13 mouse cellular contexts compared by ENCODE assay signal in the genomic region with DNA sequence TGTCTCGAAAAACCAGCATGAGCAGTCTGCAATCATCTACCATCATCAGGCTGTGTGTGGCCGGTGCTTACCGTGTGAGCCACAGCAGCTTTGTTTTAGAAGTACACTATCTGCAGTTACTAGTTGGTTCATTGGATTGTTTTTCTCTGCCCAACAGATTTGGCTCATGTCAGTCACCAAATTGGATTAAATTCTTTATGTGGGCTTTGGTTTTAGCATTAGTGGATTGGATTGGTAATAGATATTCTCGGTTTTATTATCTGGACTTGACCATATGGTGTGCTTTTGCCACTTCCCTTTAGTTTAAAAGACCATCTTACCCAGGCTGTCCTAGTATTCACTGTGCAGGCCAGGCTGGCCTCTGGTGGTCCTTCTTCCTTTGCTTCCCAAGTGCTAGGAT. TPM values are rescaled to one million over a fixed set of nuclear protein-coding genes. Genes with fewer than 3 reads are reported as not detected.
DNase-seq lines count a peak whose midpoint lies in the region; ATAC-seq and TF ChIP-seq lines count a peak whose summit lies in the region.
"Had no signal": no experiment of that assay in that cellular context is flagged by ENCODE, and none has a peak within 500 bp of the region (broad histone marks: within the 10 kb centered on the region; RNA-seq: fewer than 3 reads in every experiment).

No protein-coding gene starts in this region.

- no peaks in the 10 kb centered on the region for H3K36me3 ChIP-seq in liver, embryonic 13.5 days
- 0 out of 2 replicates have a peak, but pooled peaks cover 9% of the 10 kb centered on the region for H3K36me3 ChIP-seq in liver, embryonic 12.5 days
- H3K36me3 ChIP-seq in hindbrain, embryonic 14.5 days (replicated peaks; ENCODE audit: control insufficient read depth, insufficient read depth): no peaks in the 10 kb centered on the region
- H3K36me3 ChIP-seq in midbrain, embryonic 14.5 days (ENCODE audit: control insufficient read depth, insufficient read depth, low read length): no peaks in the 10 kb centered on the region
- H3K36me3 ChIP-seq in small intestine, adult 2 months (ENCODE audit: control insufficient read depth, insufficient read depth, low read length): peaks cover 1% of the 10 kb centered on the region; the same call in 1 of the 2 replicates

- WGBS in liver, embryonic 13.5 days (ENCODE audit: insufficient replicate concordance): 32% methylated on average over 4 of the region's 4 CpGs
- 40% methylated on average over 4 of the region's 4 CpGs for WGBS in liver, embryonic 12.5 days (ENCODE audit: insufficient replicate concordance)
- WGBS in hindbrain, embryonic 14.5 days: 71% methylated on average over 4 of the region's 4 CpGs
- WGBS in midbrain, embryonic 14.5 days: 64% methylated on average over 4 of the region's 4 CpGs
- 31% methylated on average over 4 of the region's 4 CpGs for WGBS in small intestine, adult 2 months

- ATAC-seq in liver, embryonic 13.5 days (ENCODE audit: low read depth): no peak
- no peak for ATAC-seq in liver, embryonic 12.5 days
- no peak for ATAC-seq in hindbrain, embryonic 14.5 days (ENCODE audit: low FRiP score)
- ATAC-seq in midbrain, embryonic 14.5 days (ENCODE audit: low FRiP score, low TSS enrichment): no peak

- no peak for DNase-seq in liver, embryonic 13.5 days
- DNase-seq in hindbrain, embryonic 14.5 days (ENCODE audit: low spot score): no peak
- no peak for DNase-seq in midbrain, embryonic 14.5 days
- DNase-seq in adrenal gland, adult (ENCODE audit: inconsistent age in 2 of 2, low spot score in 1 of 2): no peak
- DNase-seq in embryo, embryonic 10 days (ENCODE audit: low spot score): no peak
- DNase-seq: adrenal gland, postnatal 25 days; kidney, postnatal 36 days; lung, adult 18-20 months had no signal

- no peaks in the 10 kb centered on the region for H3K27me3 ChIP-seq in liver, embryonic 13.5 days
- H3K27me3 ChIP-seq in liver, embryonic 12.5 days (replicated peaks): no peaks in the 10 kb centered on the region
- H3K27me3 ChIP-seq in hindbrain, embryonic 14.5 days (ENCODE audit: control insufficient read depth, insufficient read depth, low read length): no peaks in the 10 kb centered on the region
- no peaks in the 10 kb centered on the region for H3K27me3 ChIP-seq in midbrain, embryonic 14.5 days (ENCODE audit: control insufficient read depth, insufficient read depth, low read length)
- no peaks in the 10 kb centered on the region for H3K27me3 ChIP-seq in small intestine, adult 2 months (ENCODE audit: control insufficient read depth, insufficient read depth, low read length)
- H3K27me3 ChIP-seq: limb, embryonic 12.5 days had no signal

- H3K4me2 ChIP-seq in liver, embryonic 13.5 days: peak overlapping the region; percentile 17; the same call in 1 of the 2 replicates
- no peak overlapping the region for H3K4me2 ChIP-seq in liver, embryonic 12.5 days
- H3K4me2 ChIP-seq in hindbrain, embryonic 14.5 days (replicated peaks): peak overlapping the region; percentile 92; the same call in 1 of the 2 replicates
- peak overlapping the region; percentile 65 for H3K4me2 ChIP-seq in midbrain, embryonic 14.5 days (ENCODE audit: low read length)

- TF ChIP-seq CTCF in small intestine, adult 2 months (IDR thresholded peaks at IDR 0.05; ENCODE audit: extremely low read depth, insufficient read length, insufficient replicate concordance, low read depth, low read length): no peak

- no peak for TF ChIP-seq POLR2A in small intestine, adult 2 months (IDR thresholded peaks at IDR 0.05; ENCODE audit: low read depth, low read length)

- no peak overlapping the region; the same call in 1 of the 2 replicates for H3K9ac ChIP-seq in liver, embryonic 13.5 days
- H3K9ac ChIP-seq in liver, embryonic 12.5 days: no peak overlapping the region
- no peak overlapping the region for H3K9ac ChIP-seq in hindbrain, embryonic 14.5 days
- no peak overlapping the region for H3K9ac ChIP-seq in midbrain, embryonic 14.5 days (replicated peaks; ENCODE audit: low read length)
- H3K9ac ChIP-seq: limb, embryonic 12.5 days had no signal

- no peaks in the 10 kb centered on the region for H3K9me3 ChIP-seq in liver, embryonic 13.5 days (replicated peaks)
- no peaks in the 10 kb centered on the region for H3K9me3 ChIP-seq in liver, embryonic 12.5 days (replicated peaks)
- H3K9me3 ChIP-seq in hindbrain, embryonic 14.5 days (ENCODE audit: control insufficient read depth, low read length): no peaks in the 10 kb centered on the region
- H3K9me3 ChIP-seq in midbrain, embryonic 14.5 days (ENCODE audit: control insufficient read depth, low read length): no peaks in the 10 kb centered on the region
- H3K9me3 ChIP-seq: heart, embryonic 10.5 days; limb, embryonic 12.5 days had no signal

- no peak overlapping the region for H3K27ac ChIP-seq in liver, embryonic 13.5 days
- no peak overlapping the region for H3K27ac ChIP-seq in liver, embryonic 12.5 days
- H3K27ac ChIP-seq in hindbrain, embryonic 14.5 days: no peak overlapping the region
- H3K27ac ChIP-seq in midbrain, embryonic 14.5 days (replicated peaks; ENCODE audit: low read depth, low read length): no peak overlapping the region
- H3K27ac ChIP-seq in small intestine, adult 2 months (ENCODE audit: insufficient read depth, low read depth, low read length): no peak overlapping the region
- H3K27ac ChIP-seq: heart, embryonic 10.5 days; limb, embryonic 12.5 days had no signal

- H3K4me1 ChIP-seq in liver, embryonic 13.5 days (replicated peaks): peaks cover 63% of the 10 kb centered on the region
- peaks cover 57% of the 10 kb centered on the region for H3K4me1 ChIP-seq in liver, embryonic 12.5 days
- peaks cover 44% of the 10 kb centered on the region for H3K4me1 ChIP-seq in hindbrain, embryonic 14.5 days (replicated peaks; ENCODE audit: control insufficient read depth, insufficient read depth, low read length)
- H3K4me1 ChIP-seq in midbrain, embryonic 14.5 days (ENCODE audit: control insufficient read depth, insufficient read depth, low read length): peaks cover 35% of the 10 kb centered on the region
- peaks cover 11% of the 10 kb centered on the region; the same call in 1 of the 2 replicates for H3K4me1 ChIP-seq in small intestine, adult 2 months (ENCODE audit: control insufficient read depth, insufficient read depth, insufficient read length, low read length)

- no peak overlapping the region for H3K4me3 ChIP-seq in liver, embryonic 13.5 days (replicated peaks)
- no peak overlapping the region for H3K4me3 ChIP-seq in liver, embryonic 12.5 days
- H3K4me3 ChIP-seq in hindbrain, embryonic 14.5 days (replicated peaks; ENCODE audit: low read length): no peak overlapping the region
- H3K4me3 ChIP-seq in midbrain, embryonic 14.5 days (replicated peaks; ENCODE audit: low read depth, low read length): no peak overlapping the region
- H3K4me3 ChIP-seq in small intestine, adult 2 months (ENCODE audit: low read depth, low read length): peak overlapping the region; percentile 27
- H3K4me3 ChIP-seq: heart, embryonic 10.5 days; limb, embryonic 12.5 days had no signal

RNA-seq across cellular contexts. Expression of a gene that starts 3.7 kb away (rescaled TPM):
- polyA plus RNA-seq in liver, embryonic 13.5 days (2015; fragmentation: Nextera tagmentation; extraction: Ambion mirVana): 130 and 137 TPM in 2 replicates
- 174 and 177 TPM in 2 replicates for polyA plus RNA-seq in liver, embryonic 12.5 days (2016; fragmentation: Nextera tagmentation; extraction: Ambion mirVana)
- 1,126 and 1,185 TPM in 2 replicates for polyA plus RNA-seq in hindbrain, embryonic 14.5 days (2014; fragmentation: Nextera tagmentation; extraction: Ambion mirVana)
- polyA plus RNA-seq in midbrain, embryonic 14.5 days (2014; fragmentation: Nextera tagmentation; extraction: Ambion mirVana): 1,231 and 1,263 TPM in 2 replicates
- 690 and 1,603 TPM in 2 replicates for polyA plus RNA-seq in small intestine, adult 2 months (2012; rRNA removed)

RNA-seq across cellular contexts. Expression of a gene that starts 26.0 kb away (rescaled TPM):
- not detected in 2 replicates for polyA plus RNA-seq in liver, embryonic 13.5 days (2015; fragmentation: Nextera tagmentation; extraction: Ambion mirVana)
- polyA plus RNA-seq in liver, embryonic 12.5 days (2016; fragmentation: Nextera tagmentation; extraction: Ambion mirVana): not detected in 2 replicates
- polyA plus RNA-seq in hindbrain, embryonic 14.5 days (2014; fragmentation: Nextera tagmentation; extraction: Ambion mirVana): 0.29 TPM in 1 of 2 replicates, not detected in the other
- 0.57 TPM in 1 of 2 replicates, not detected in the other for polyA plus RNA-seq in midbrain, embryonic 14.5 days (2014; fragmentation: Nextera tagmentation; extraction: Ambion mirVana)
- polyA plus RNA-seq in small intestine, adult 2 months (2012; rRNA removed): 0.69 and 2.1 TPM in 2 replicates
- polyA plus RNA-seq: heart, embryonic 10.5 days; limb, embryonic 12.5 days; neural tube, embryonic 11.5 days had no signal
